Mouse (Mus musculus) cerebellum, adult 9-11 months (tissue): ENCODE results near the gene Mcoln2.
"Not testable (repeated sequence)": the region's sequence is repeated elsewhere in the genome, so short reads cannot be mapped to it uniquely, and the experiment has no call there.

Experiments
- DNase-seq: peaks from one replicate; pipeline ENCODE4 v3.0.0; 2022

The Mcoln2 gene

DNA sequence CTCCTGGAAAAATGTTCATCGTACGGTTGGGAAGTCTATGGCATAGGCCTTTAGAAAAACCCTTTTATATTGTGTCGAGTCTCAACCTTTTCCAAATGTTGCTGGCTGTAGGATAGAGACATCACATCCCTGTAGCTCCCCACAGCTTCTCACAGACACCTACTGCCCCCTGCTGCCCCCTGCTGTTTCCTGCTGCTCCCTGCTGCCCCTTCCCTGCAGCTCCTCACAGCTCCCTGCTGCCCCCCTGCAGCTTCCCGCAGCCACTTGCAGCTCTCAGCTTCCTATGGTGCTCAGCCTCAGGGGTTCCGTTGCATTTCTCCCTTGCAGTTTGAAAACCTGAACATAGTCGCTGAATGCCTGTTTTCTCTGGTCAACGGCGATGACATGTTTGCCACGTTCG, 40.3 kb downstream of the Mcoln2 start:
- no peak for DNase-seq

DNA sequence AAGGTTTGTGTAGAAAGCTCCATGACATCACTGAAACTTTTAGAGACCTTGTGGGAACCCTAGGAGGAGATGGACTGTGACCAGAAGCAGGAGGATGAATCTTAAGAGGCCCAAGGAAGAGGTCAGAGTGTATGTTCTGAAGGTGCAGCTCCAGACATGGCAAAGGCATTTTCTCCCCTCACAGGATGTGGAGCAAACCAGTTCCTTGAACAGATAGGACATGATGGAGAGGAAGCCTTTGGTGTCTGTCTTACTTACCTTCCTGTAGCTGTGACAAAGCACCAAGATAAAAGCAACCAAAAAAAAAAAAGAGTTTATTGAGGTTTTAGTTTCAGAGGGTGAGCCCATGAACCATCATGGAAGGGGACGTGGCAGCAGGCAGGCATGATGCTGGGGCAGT, 42.9 kb downstream of the Mcoln2 start:
- DNase-seq: no peak

DNA sequence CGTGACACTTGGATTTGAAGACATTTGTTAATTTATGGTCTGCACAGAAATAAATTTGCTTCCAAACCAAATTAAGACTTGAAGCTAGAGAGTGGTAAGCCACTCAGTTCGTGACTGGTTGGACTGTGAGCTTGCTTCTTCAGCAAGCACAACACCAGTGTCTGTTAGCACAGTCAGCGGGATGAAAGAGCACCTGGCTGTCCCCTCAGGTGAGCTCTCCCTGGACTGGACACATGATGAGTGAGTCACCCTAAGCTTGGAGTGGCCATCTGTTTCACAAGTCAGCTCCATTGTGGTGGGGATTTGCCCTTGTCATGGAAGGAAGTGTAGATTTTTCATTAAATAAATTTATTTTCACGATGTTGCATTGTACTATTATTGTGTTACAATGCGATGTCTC, 45.5 kb downstream of the Mcoln2 start:
- no peak for DNase-seq

DNA sequence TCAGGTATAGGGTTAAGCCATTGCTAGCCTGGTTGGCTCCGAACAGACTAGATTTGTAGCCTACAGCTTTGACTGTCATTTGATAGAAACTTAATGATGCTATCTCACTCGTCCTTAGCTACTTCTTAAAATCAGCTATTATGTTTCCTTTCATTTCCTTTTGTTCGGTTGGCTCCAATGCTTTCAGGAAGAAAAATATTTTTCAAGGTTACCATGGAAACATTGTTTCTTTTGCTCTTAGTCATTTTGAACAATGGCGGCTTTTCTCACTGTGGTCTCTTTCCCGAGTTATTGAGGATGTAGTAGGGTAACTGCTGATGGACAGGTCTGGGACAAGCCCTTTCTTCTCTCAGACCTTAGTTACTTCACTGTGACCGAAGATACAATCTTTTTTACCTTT, 46.7 kb downstream of the Mcoln2 start:
- DNase-seq: no peak

DNA sequence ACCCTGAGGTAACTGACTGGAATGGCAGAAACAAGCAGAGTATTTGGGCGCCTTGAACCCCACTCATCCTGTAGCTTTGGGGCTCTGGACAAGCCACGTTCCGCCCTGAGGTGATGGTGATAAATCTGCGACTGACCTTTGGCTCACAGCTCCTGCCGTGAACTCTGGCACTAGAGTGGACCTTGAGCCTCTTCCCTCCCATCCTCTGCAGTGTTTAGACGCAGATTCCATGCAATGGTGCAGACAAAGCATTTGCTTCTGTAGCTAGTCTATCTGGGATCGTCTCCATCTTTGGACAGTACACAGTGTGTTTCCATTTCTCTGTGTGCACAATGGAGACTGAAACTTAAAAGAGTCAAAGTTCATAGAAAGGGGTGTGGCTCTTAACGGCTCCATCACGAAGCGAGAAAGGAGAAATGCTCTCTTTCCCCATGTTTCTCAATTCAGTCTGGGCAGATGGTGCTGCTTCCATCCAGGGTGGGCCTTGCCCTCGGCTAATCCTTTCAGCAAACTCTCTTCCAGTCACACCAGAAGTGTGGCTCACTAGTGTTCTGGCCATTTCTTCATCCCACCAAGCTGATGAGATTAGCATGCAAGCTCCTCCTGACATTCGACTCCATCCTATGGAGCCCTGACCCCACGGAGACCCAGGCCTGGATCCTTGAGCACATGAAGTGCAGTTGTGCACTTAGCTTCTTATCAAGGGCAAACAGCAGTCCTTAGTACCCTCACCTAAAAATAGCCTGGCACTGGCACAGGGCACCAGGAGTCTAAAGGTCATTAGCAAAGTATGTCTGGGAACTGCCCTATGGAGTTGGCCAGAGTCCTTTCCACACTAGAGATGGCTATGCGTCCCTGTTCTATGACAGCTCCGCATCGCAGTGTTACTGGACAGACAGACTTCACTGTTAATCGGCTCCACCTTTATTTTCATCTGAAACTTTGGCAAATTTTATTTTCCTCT, 47.4 kb downstream of the Mcoln2 start:
- no peak for DNase-seq

DNA sequence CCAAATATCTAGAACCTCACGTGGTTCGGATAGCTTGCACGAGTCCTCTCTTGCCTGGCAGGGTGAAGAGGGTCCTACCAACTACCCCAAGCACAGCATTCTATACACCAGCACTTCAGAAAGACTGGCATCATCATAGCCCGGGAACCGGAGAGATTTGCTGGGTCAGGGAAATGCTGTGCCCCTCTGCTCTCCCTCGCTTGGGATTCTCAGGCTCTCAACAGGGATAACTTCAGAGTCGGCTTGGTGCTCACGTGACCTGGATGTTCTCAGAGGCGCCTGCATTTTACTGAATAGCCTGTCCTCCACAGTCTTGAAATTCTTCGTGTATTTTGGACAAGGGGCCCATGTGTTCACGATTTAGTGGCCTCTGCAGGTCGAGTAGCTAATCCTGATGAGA, 48.2 kb downstream of the Mcoln2 start:
- DNase-seq: no peak

DNA sequence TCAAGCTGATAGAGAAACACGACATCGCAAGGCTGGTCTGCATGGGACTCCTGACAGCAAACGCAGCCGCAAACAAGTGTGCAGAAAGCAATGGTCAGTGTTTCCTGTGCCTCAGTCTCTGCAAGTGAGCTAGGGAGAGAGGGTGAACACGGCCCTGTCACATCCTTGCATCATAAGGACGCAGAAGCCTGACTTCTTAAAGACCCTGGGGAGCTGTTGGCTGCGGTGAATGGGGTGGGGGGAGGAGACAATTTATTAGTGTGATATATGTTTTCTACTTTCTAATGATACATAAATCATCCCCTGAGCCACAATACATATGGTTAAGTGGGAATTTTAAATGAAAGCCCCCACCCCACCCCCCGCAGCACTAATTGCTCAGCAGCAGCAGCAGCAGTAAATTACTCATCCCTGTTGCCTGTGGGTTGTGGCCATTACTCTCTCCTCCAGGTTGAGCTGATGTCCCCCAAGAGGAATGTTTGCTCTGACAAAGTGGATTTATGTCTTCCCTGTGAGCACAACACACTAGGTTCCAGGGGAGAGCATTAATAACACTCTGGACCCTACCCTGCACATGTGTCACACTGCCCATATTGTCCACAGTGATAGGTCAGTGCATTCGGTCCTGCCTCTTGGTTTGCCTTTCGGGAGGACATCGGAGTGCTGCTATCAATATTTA, 49.3 kb downstream of the Mcoln2 start:
- no peak for DNase-seq

DNA sequence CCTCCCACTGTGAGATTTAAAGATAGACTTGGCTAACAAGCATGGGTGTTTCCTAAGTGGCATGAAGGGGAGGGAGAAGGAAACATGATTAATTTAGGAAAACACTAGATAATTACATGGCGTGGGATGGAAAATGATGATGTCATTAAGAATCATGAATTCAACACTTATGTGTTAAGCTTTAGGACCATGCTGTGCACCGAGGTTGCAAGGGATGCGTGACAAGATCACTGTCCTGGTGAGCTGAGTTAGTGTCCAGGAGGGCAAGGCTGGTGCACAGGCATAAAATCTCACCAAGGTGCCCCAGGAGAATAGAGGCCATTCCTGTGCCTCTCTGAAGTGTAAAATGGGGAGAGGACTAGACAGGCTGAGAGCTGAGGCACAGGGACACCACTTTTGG, 49.9 kb downstream of the Mcoln2 start:
- no peak for DNase-seq

DNA sequence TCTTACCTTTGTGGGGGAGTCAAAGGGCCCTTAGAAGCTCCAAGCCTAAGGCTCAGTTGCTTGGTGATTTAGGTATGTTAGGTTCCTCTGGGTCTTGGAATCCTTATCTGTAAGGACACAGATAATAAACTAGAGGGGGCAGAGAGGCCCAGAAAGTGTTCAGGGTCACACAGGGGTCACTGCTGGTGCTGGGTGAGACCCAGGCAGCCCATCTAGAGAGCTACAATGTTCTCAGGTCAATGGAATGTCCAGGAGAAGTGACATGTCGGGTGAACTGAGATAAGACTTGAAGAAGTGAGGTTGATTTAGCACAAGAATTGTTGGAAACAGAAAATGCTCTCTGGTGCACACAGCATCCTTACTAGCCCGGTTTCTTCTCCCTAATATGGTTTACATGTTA, 54.7 kb downstream of the Mcoln2 start:
- DNase-seq: no peak

DNA sequence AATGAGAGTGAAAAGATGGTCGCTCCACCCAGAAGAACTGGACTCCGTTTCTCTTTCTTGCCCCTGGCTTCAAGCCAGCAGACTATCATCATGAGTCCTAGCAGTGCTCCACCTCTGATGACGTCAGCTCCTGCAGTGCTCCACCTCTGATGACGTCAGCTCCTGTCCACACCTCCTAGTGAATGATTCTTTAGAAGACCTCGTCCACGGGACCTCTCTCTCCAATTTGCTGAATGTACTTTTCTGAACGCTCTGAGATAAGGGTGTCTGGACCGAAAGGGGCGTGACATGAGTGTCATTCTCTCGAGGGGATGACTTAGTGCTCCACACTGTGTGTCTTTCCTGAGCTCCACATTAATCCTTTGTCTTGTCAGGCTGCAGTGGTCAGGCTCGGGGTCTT, 55.7 kb downstream of the Mcoln2 start:
- no peak for DNase-seq

DNA sequence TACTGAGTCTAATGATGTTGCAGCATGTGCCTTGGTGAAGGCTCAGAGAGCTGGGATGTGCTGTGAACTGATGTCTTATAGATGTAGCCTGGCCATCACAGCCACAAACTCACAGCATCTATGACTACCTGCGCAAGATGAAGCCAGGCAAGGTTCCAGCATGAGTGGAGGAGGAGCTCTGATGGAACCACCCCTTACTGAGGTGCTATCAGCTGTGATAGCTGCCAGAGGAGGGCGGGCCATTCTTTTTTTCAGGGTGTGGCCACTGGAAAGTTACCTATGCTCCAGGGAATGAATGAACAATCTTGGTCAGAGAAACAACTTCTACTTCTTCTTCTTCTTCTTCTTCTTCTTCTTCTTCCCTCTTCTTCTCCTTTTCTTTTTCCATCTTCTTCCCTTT, 57.0 kb downstream of the Mcoln2 start:
- DNase-seq: no peak

DNA sequence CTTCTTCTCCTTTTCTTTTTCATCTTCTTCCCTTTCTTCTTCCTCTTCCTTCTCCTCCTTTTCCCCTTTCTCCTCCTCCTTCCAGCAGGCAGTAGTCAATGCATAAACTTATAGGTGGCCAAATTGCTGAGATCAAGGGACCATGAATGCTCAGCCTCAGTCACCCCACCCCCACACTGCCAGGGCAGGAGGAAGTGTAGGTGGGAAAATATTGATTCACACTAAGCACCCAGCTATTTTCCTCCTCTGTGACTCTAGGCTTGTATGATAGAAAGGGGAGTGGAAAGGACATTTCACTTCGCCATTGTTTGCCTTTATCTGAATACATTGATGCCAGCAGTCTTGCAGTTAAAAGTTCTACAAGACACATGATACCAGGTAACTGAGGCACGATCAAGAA, 57.8 kb downstream of the Mcoln2 start:
- DNase-seq: no peak

DNA sequence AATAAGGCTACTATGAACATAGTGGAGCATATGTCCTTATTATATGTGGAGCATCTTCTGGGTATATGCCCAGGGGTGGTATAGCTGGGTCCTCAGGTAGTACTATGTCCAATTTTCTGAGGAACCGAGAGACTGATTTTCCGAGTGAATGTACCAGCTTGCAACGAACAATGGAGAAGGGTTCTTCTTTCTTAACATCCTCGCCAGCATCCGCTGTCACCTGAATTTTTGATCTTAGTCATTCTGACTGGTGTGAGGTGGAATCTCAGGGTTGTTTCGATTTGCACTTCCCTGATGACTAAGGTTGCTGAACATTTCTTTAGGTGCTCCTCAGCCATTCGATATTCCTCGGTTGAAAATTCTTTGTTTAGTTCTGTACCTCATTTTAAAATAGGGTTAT, 60.1 kb downstream of the Mcoln2 start:
- DNase-seq: not testable (repeated sequence)

DNA sequence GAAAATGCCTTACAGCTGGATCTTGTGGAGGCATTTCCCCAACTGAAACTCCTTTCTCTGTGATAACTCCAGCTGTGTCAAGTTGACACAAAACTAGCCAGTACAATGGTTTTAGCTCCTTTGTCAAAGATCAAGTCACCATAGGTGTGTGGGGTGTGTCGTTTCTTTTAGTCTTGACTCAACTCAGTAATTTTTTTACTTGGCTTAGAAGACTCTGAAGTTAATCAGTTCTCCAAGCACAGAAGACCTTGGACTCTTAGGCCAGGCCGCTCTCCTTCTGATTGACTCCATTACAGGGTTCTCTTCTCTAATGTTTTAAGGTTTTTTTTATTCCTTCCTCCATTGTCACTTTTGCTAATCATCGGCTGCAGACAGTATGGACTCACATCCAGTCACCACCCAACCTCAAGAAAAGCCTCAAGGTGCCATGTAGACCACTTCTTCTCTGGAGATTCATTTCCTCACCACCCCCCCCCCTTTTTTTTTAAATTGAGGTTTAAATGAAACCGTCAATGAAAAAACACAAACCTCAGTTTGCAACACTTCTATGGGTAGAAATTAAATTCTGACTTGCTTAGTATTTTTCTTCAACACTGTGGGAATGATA, 61.6 kb downstream of the Mcoln2 start:
- no peak for DNase-seq

DNA sequence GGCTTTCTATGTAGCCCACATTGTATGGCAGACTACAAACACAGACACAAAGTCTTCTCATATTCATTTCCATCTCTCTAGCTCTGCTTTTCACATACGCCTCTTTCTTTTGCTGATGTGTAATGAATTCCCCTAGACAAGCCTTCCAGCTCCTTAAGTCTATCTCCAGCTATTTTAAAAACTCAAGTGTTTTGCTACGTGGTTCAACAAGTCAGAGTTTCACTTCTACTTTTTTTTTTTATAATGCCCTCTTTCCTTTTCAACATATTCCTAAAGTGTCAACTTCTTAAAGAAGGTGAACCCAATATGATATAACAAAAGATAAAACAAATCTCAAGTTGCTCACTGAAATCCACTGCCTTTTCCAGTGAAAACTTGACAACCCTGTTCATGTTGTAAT, 62.3 kb downstream of the Mcoln2 start:
- no peak for DNase-seq

DNA sequence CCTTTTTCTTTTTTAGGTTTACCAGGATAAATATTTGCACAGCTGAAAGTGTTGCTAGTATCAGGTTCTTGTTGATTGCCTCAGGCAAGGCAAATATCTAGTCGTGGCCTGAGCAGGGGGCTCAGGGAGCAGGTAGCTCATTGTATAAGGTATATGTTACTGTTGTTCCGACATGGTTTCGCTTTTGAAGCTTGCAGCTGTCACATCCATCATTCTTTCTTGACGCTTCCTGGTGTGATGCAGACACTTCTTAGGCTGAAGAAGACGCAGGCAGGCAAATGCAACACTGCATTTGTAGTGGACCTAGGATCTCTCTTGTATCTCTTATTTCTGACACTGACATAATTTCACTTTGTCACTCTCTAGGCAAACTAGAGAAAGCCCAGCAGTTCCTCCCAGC, 63.7 kb downstream of the Mcoln2 start:
- no peak for DNase-seq

DNA sequence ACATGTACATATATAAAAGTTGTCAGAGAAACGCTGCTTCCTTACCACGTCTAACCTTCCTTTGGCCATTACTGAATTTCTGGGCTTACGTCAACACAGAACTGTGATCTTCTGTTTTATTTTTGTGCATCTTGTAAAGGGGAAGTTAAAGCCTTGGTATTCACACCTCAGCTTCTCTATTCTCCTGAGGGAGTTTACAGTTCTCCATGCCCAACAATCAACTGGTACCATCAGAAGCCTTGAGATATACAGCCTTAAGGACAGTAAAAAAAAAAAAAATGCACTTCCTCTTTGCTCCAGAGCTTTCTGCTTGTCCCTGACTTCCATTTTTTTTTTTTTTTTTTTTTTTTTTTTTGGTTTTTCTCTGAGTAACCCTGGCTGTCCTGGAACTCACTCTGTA, 66.9 kb downstream of the Mcoln2 start:
- DNase-seq: no peak

DNA sequence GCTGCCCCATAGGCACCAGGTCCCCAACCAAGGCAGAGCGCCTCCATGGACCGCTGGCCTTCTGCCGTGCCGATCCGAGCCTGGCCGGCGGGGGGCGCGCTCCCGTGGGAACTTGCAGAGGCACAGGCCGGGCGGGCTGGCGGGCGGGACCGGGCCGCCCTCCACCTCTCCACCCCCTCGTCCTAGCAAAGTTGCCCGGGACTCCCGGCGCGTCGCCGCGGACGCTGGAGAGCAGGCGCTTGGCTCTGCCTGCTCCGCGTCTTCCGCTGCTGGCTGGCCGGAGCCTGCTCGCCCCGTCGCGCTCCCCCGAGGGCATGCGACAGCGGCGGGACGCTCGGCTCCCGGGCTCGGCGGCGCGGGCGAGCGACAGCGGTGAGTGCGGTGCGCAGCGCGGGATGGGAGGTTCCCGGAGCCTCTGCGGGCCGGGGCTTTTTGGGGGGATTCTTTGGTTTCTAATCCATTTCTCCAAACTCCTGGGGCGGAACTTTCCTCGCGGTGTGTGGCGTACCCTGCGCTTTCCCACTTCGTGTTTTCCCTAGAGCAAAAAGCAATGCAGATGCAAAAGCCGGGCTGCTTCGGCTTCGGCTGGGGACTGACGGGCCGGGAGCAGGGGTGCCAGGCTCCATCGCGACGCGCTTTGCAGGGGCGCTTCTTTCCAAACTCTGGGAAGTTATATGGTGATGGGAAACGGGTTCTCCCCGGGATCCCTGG, 71.3 kb downstream of the Mcoln2 start, which contains the start of gene Lpar3:
Gene Lpar3 (plus strand): TSS at position 188 of the 711 bp plus-strand sequence.
- DNase-seq: no peak

DNA sequence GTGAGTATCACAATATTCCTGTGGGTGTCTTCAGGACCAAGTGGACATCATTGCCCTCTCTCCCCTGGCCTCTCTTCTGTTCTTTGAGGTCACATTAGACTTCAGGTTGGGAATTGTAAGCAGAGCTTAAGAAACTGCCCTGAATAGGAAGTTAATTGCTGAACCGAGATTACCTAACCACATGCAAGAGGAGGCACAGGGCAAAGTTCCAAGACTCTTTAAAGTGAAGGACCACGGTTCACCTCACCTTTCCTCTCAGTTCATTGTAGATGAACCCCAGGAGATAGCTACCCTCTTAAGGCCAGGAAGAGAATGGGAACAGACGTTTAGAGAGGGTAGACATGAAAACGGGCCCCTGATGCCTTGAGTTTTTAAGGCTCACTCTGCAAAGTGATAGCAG, 74.6 kb downstream of the Mcoln2 start:
- no peak for DNase-seq

DNA sequence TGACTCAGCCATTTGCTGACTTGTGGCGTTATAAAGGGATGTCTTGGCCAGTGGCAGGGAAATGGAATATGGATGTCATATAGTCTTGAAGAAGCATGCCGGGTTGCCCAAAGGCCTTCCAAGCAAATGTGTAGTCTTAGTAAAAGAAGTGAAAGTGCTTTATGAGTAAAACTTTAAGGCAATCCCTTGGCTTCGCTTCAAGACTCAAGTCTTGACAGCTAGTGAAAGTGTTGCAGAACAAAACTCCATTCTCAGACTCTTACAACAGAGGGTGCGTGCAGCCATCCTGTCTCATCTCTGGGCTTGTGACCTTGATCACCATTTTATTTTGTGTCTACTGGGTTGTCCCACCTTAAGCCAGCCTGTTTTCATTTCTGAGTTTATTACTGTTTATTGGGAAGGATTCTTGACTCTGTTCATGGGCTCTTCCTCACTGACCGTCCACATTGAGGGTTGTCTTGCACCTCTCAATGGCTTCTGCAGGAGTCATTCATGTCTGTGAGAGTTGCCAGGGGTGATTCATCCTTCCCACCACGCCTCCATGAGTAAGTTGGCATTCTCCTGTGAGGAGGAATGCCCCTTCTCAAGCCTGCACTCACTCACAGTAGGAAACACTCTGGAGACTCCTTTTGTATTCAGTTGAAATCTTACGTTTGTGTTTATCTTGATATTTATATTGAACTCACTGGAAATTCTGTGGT, 75.6 kb downstream of the Mcoln2 start:
- no peak for DNase-seq

DNA sequence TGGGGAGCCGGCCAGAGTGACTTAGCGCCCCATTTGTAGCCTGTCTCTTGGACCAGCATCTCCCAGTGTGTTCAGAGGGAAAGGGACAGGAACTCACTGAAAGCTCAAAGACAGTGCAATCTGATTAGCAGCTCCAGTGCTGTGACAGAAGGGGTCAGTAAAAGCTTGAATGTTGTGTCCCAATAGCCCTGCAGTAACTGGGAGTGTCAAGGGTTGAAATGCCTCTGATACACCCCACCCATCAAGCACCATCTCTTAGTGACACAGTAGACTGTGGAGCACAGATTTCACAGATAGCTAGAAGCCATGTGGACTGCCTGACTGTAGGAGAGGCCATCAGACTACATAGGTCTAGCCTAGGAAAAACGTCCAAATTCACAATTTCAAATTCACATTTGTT, 77.8 kb downstream of the Mcoln2 start:
- DNase-seq: no peak

DNA sequence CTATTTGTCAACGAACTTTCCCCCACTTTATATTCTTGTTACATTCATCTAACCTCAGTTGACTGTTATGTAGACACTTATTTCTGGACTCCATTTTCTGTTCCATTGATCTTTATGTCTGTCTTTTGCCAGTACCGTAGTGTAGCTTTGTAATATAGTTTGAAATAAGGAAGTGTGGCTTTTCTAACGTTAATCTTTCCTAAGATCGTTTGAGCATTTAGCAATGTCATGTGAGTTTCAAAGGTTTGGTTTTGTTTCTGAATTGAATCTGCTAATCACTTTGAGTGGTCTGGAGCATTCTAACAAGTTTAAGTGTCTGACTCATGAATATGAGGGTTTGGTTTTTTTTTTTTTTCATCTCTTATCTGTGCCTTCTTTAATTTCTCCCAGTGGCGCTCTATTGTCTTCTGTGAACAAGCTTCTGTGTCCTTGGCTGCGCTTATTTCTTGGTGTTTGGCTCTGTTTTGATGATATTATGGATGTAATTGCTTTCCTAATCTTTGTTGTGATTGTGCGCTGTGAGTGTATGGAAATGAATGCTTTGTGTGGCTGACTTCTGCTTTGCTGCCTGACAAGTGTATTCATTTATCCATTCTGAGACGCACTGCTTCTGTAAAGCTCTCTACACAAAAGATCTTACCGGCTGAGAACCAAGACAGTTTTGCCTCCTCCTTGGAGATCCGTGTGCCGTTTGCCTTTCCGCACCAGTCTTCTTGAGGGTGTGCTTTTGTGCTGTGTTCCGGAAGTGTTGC, 79.1 kb downstream of the Mcoln2 start:
- no peak for DNase-seq
